Mouse (Mus musculus) megakaryocyte, embryonic 14.5 days (primary cell): ENCODE measurements around the gene Hist2h4. TPM values are rescaled to one million over a fixed set of nuclear protein-coding genes. Genes with fewer than 3 reads are reported as not detected.
A peak's percentile ranks its signal among the peaks of the same experiment; 100 is the strongest.

Experiments
- H3K27me3 ChIP-seq: replicated peaks from 2 replicates; pipeline ENCODE3; 2012; ENCODE audit warnings: inconsistent platforms
- H3K36me3 ChIP-seq: replicated peaks from 2 replicates; pipeline ENCODE3; 2012; ENCODE audit warnings: low read length, inconsistent platforms, mixed read lengths
- H3K4me1 ChIP-seq: 2 replicates; pipeline ENCODE4 v1.6.1; 2012; ENCODE audit warnings: inconsistent platforms
- H3K4me3 ChIP-seq: replicated peaks from 2 replicates; pipeline ENCODE3; 2012; ENCODE audit warnings: moderate library complexity, mild to moderate bottlenecking, inconsistent platforms
- H3K9me3 ChIP-seq: 2 replicates; pipeline ENCODE4 v1.6.1; 2012; ENCODE audit warnings: inconsistent platforms
- FLI1 ChIP-seq: IDR thresholded peaks from 2 replicates; pipeline ENCODE4 v1.6.1; 2012; ENCODE audit warnings: low read length, inconsistent platforms, mixed read lengths
- GATA1 ChIP-seq: IDR thresholded peaks from 3 replicates; pipeline ENCODE4 v1.6.1; 2012; ENCODE audit warnings: mixed read lengths, low read length, inconsistent platforms, borderline replicate concordance
- polyA plus RNA-seq: library from polyadenylated mRNA; stranded (reverse); fragments of >175 nt; gene quantifications from 2 replicates; pipeline ENCODE4 v1.2.3, GENCODE M21; 2012; ENCODE audit warnings: low replicate concordance; ENCODE audit not compliant: insufficient read depth

Hist2h4 gene
- polyA plus RNA-seq = 5.6 and 6.1 TPM in 2 replicates

- no peaks in the 10 kb centered on the region for H3K27me3 ChIP-seq
- H3K36me3 ChIP-seq = no peaks in the 10 kb centered on the region
- peak within 1 kb of the TSS; percentile 93 for H3K4me3 ChIP-seq
- TF ChIP-seq GATA1 = no peak
- TF ChIP-seq FLI1 = peak; percentile 53; the same call in 1 of the 2 replicates
- peaks cover 4% of the 10 kb centered on the region; the same call in 1 of the 2 replicates for H3K9me3 ChIP-seq
- peaks cover 66% of the 10 kb centered on the region for H3K4me1 ChIP-seq
These were observed at the start of gene Hist2h4 for GRCm38 (mm10) chr3:96262979-96263550. TSS of gene Hist2h4 (minus strand) at chr3:96263311.

GRCm38 (mm10) chr3:96312341-96313098, 49.4 kb upstream of the Hist2h4 start:
- peaks cover 17% of the 10 kb centered on the region for H3K27me3 ChIP-seq
- no peak overlapping the region for H3K4me3 ChIP-seq
- no peak for TF ChIP-seq FLI1
- no peak for TF ChIP-seq GATA1
- H3K36me3 ChIP-seq = no peaks in the 10 kb centered on the region
- H3K4me1 ChIP-seq = peaks cover 6% of the 10 kb centered on the region; the same call in 1 of the 2 replicates
- peaks cover 4% of the 10 kb centered on the region; the same call in 1 of the 2 replicates for H3K9me3 ChIP-seq

DNA sequence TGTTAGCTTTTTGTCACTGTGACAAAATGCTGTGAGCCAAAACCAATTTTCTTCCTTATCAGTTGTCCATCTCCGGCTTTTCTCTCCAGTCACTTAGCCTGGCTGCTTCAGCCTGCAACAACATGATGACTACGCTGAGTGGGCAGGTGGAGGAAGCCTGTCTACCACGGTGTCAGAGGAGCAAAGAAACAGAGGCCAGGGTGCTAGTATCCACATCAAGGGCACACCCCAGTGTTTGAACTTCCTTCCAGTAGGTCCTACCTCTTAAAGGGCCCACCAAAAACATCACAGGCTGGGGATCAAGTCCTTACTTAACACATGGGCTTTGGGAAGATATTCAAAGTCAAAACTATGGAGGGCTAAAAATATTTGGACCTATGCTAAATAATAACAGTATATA, 46.3 kb upstream of the Hist2h4 start:
- Histone ChIP-seq H3K36me3 (no peaks in the 10 kb centered on the region), H3K27me3 (peaks cover 39% of the 10 kb centered on the region), H3K4me1 (peaks cover 17% of the 10 kb centered on the region), H3K4me3 (no peak overlapping the region), H3K9me3 (peaks cover 8% of the 10 kb centered on the region; the same call in 1 of the 2 replicates)
- TF ChIP-seq FLI1 = no peak
- TF ChIP-seq GATA1 = no peak

DNA sequence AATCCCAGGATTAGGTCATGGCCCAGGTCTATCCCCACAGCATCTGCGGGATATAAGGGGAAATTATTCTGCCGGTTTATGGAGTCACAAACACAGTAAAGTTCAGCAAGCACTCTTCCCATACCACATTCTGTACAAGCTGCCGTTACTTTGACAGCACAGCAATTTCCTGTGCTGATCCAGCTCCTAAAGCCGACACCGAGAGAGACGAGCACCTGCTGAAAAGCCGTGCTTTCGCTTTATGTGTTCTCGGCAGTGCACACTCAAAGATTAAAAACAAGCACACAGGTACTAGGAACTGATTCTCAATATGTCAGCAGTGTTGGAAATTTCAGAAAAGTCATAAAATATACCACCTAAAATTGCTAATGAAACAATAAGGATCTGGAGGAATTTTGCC, 43.4 kb upstream of the Hist2h4 start:
- no peaks in the 10 kb centered on the region for H3K36me3 ChIP-seq
- H3K4me3 ChIP-seq = peak overlapping the region; percentile 65
- peaks cover 45% of the 10 kb centered on the region for H3K27me3 ChIP-seq
- peaks cover 14% of the 10 kb centered on the region for H3K4me1 ChIP-seq
- TF ChIP-seq FLI1 (no peak), GATA1 (no peak)
- 0 out of 2 replicates have a peak, but pooled peaks cover 7% of the 10 kb centered on the region for H3K9me3 ChIP-seq

- TF ChIP-seq FLI1 (no peak), GATA1 (no peak)
- Histone ChIP-seq H3K36me3 (no peaks in the 10 kb centered on the region), H3K4me3 (no peak overlapping the region), H3K4me1 (peaks cover 25% of the 10 kb centered on the region), H3K27me3 (peaks cover 53% of the 10 kb centered on the region), H3K9me3 (0 out of 2 replicates have a peak, but pooled peaks cover 7% of the 10 kb centered on the region)
These were observed 39.0 kb upstream of the Hist2h4 start for GRCm38 (mm10) chr3:96302076-96302475.

DNA sequence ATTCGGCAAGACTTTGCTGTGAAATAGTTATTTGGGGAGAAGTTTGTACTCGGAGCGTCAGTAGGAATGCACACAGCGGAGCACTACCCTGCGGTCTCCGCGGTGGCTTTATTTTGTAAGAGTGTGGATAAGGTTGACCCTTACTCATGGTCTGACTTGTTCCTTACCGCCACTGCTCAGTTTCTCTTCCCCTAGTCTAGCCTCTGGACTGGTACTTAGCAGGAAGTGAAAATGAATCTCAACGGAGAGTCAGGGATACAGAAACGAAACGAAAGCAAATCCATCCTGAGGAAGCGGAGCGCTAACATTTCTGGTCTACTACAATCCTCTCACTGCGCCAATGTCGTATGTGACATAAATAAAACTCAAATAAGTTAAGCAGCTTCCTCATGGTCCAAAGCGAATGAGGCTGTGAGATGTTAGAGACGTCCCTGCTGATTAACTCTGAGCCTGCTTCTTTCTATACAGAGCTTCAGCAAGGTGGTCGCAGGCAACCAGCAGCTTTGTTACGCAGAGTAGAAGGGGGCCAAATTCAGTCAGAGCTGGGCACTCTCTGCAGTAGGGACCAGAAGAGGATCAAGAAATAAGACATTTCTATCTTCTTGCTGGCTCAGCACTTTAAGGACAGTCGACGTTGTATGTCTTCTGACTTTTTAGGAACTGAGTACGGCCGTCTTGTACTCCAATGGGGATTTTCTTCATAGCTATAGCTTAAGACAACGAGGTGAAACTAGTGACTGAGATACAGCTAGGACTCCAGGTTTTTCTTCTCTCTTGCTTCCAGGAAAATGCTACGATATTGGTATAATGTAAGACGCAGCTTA, 37.8 kb upstream of the Hist2h4 start:
- peak overlapping the region; percentile 86 for H3K4me3 ChIP-seq
- peaks cover 44% of the 10 kb centered on the region for H3K27me3 ChIP-seq
- peaks cover 18% of the 10 kb centered on the region for H3K4me1 ChIP-seq
- 0 out of 2 replicates have a peak, but pooled peaks cover 7% of the 10 kb centered on the region for H3K9me3 ChIP-seq
- no peaks in the 10 kb centered on the region for H3K36me3 ChIP-seq
- TF ChIP-seq FLI1 (no peak), GATA1 (no peak)

- Histone ChIP-seq H3K4me1 (peaks cover 15% of the 10 kb centered on the region), H3K36me3 (no peaks in the 10 kb centered on the region), H3K9me3 (0 out of 2 replicates have a peak, but pooled peaks cover 4% of the 10 kb centered on the region), H3K4me3 (no peak overlapping the region), H3K27me3 (peaks cover 37% of the 10 kb centered on the region)
- no peak for TF ChIP-seq GATA1
- no peak for TF ChIP-seq FLI1
These were observed 36.5 kb upstream of the Hist2h4 start for GRCm38 (mm10) chr3:96299562-96299961.

- no peaks in the 10 kb centered on the region for H3K9me3 ChIP-seq
- no peaks in the 10 kb centered on the region for H3K36me3 ChIP-seq
- no peak for TF ChIP-seq FLI1
- TF ChIP-seq GATA1 = no peak
- peaks cover 24% of the 10 kb centered on the region for H3K4me1 ChIP-seq
- no peak overlapping the region for H3K4me3 ChIP-seq
- peaks cover 33% of the 10 kb centered on the region for H3K27me3 ChIP-seq
These were observed 35.2 kb upstream of the Hist2h4 start for GRCm38 (mm10) chr3:96298360-96298759.

GRCm38 (mm10) chr3:96293787-96294186, 30.7 kb upstream of the Hist2h4 start, which contains the start of gene Fcgr1:
TSS of gene Fcgr1 (minus strand) at chr3:96293969.
- no peak for TF ChIP-seq FLI1
- TF ChIP-seq GATA1 = no peak
- Histone ChIP-seq H3K27me3 (peaks cover 6% of the 10 kb centered on the region), H3K9me3 (no peaks in the 10 kb centered on the region), H3K4me3 (peak within 1 kb of the TSS; percentile 83), H3K36me3 (no peaks in the 10 kb centered on the region), H3K4me1 (peaks cover 21% of the 10 kb centered on the region)

- Histone ChIP-seq H3K36me3 (no peaks in the 10 kb centered on the region), H3K4me3 (peak overlapping the region; percentile 83), H3K9me3 (no peaks in the 10 kb centered on the region), H3K4me1 (peaks cover 21% of the 10 kb centered on the region), H3K27me3 (peaks cover 4% of the 10 kb centered on the region)
- no peak for TF ChIP-seq GATA1
- TF ChIP-seq FLI1 = no peak
These were observed 30.3 kb upstream of the Hist2h4 start for GRCm38 (mm10) chr3:96293368-96293767.
